ENCODE assay signal across 1 mouse cellular context in genomic region chr9:45119316-45119953, GRCm38 (mm10).
A peak's percentile ranks its signal among the peaks of the same experiment; 100 is the strongest.
TF ChIP-seq lines count a peak whose summit lies in the region.

No protein-coding gene starts in this region.

TF ChIP-seq in MEL, 35 proteins besides CTCF, POLR2A, EP300 and RAD21 (continued from another document):
- peak; percentile 96 for TF ChIP-seq RCOR1 (IDR thresholded peaks at IDR 0.05; ENCODE audit: low read depth, low read length)
